Mouse (Mus musculus): ENCODE results near the gene Ghdc.

Ghdc gene

GRCm38 (mm10) chr11:100745085-100745484 lies 25.7 kb downstream of the Ghdc start:
- peak; percentile 76 to 78 for DNase-seq

GRCm38 (mm10) chr11:100741348-100741747 lies 29.4 kb downstream of the Ghdc start:
- DNase-seq: no peak

- DNase-seq: no peak
These were observed 32.0 kb downstream of the Ghdc start for GRCm38 (mm10) chr11:100738749-100739148.

GRCm38 (mm10) chr11:100738066-100738604 lies 32.6 kb downstream of the Ghdc start, which contains the start of gene Rab5c:
Gene Rab5c, minus strand, starts transcription at chr11:100738215.
- peak; percentile 96 to 98 for DNase-seq

GRCm38 (mm10) chr11:100737105-100737733 lies 33.5 kb downstream of the Ghdc start:
- no peak for DNase-seq

GRCm38 (mm10) chr11:100736746-100737080 lies 34.0 kb downstream of the Ghdc start:
- no peak for DNase-seq

GRCm38 (mm10) chr11:100735954-100736745 lies 34.6 kb downstream of the Ghdc start:
- no peak for DNase-seq

GRCm38 (mm10) chr11:100735134-100735865 lies 35.5 kb downstream of the Ghdc start:
- DNase-seq: peak; percentile 32 to 38

- no peak for DNase-seq
These were observed 40.1 kb downstream of the Ghdc start for GRCm38 (mm10) chr11:100730477-100731205.

GRCm38 (mm10) chr11:100729976-100730375 lies 40.8 kb downstream of the Ghdc start:
- no peak for DNase-seq

GRCm38 (mm10) chr11:100728601-100729000 lies 42.2 kb downstream of the Ghdc start:
- DNase-seq: no peak

- DNase-seq: no peak
These were observed 43.6 kb downstream of the Ghdc start for GRCm38 (mm10) chr11:100727201-100727600.

GRCm38 (mm10) chr11:100724919-100725512 lies 45.7 kb downstream of the Ghdc start:
- no peak for DNase-seq

- no peak for DNase-seq
These were observed 48.2 kb downstream of the Ghdc start for GRCm38 (mm10) chr11:100722493-100723028.

- no peak for DNase-seq
These were observed 48.8 kb downstream of the Ghdc start for GRCm38 (mm10) chr11:100721776-100722492.

GRCm38 (mm10) chr11:100721254-100721653 lies 49.5 kb downstream of the Ghdc start:
- no peak for DNase-seq

- no peak for DNase-seq
These were observed 50.4 kb downstream of the Ghdc start for GRCm38 (mm10) chr11:100720345-100720744.

GRCm38 (mm10) chr11:100719893-100720292 lies 50.9 kb downstream of the Ghdc start:
- DNase-seq: no peak

- no peak for DNase-seq
These were observed 51.4 kb downstream of the Ghdc start for GRCm38 (mm10) chr11:100719312-100719711.

GRCm38 (mm10) chr11:100718866-100719265 lies 51.9 kb downstream of the Ghdc start:
- DNase-seq: no peak

- no peak for DNase-seq
These were observed 52.3 kb downstream of the Ghdc start for GRCm38 (mm10) chr11:100718462-100718861.

Data from B cell, adult 2 months (primary cell).